Mouse (Mus musculus) E14TG2a.4 (cell line): Measurements from ENCODE around the gene Oxsm.

Experiments used
- CTCF ChIP-seq: conservative IDR thresholded peaks from 2 replicates; pipeline ENCODE4 v1.5.1; 2014; ENCODE audit warnings: low read length
- NANOG ChIP-seq: IDR thresholded peaks from 2 replicates; pipeline ENCODE4 v1.6.1; 2014; ENCODE audit warnings: borderline replicate concordance, low read length, mixed read lengths

GRCm38 (mm10) chr14:16236466-16236865 lies 13.1 kb downstream of the Oxsm start:
- TF ChIP-seq CTCF: no peak
- TF ChIP-seq NANOG: no peak
